Mouse (Mus musculus) adrenal gland, postnatal 4 days (tissue): ENCODE data around the gene Cyp51. TPM values are rescaled to one million over a fixed set of nuclear protein-coding genes. Genes with fewer than 3 reads are reported as not detected.

Source experiments
- DNase-seq, 2 experiments: peaks; one replicate each; pipeline ENCODE4 v3.0.0; 2021 to 2022; ENCODE audit warnings: low spot score in 2 of 2, mixed read lengths in 2 of 2
- total RNA-seq, 2 experiments: library from RNA; stranded (reverse); gene quantifications; 2 replicates each; pipeline ENCODE4 v1.2.3; 2021

The Cyp51 gene
- total RNA-seq, 2 experiments from 2014 or later = 25.0 to 26.4 TPM

GRCm38 (mm10) chr5:4031846-4032245, 72.7 kb downstream of the Cyp51 start:
- no peak for DNase-seq

Other genes starting within 250 kb of the Cyp51 start
- gene Mterf1a, start 210.8 kb downstream of the Cyp51 start, total RNA-seq = 10 to 100 TPM; 10.0 to 11.8 TPM
- 10 to 100 TPM; 79.4 to 81.4 TPM for gene Akap9, start 176.7 kb downstream of the Cyp51 start, total RNA-seq
- 1 to 10 TPM; 6.5 to 8.1 TPM for gene Mterf1b, start 87.6 kb upstream of the Cyp51 start, total RNA-seq